Mouse (Mus musculus) kidney, embryonic 16.5 days (tissue): ENCODE measurements at regions not wholly inside any gene's neighbourhood (a gene's known extent, or its start where the extent isn't known, plus 50 kb on each side); places are given as distances from the start of the nearest gene placed in this dataset.

Experiments
- ATAC-seq: fragments of 200-750 bp; cut with Nextera tagmentation; 2 replicates; pipeline ENCODE4 v1.8.0; 2017; ENCODE audit warnings: moderate TSS enrichment; ENCODE audit not compliant: low FRiP score, low TSS enrichment
- H3K27ac ChIP-seq: fragments of 300-500 bp; sonication (generic); 2 replicates; pipeline ENCODE4 v1.5.1; 2014; ENCODE audit warnings: low read length
- H3K27me3 ChIP-seq: fragments of 300-500 bp; sonication (generic); 2 replicates; pipeline ENCODE4 v1.6.1; 2014; ENCODE audit warnings: low read length, control low read depth, mixed read lengths; ENCODE audit not compliant: insufficient read depth
- H3K36me3 ChIP-seq: fragments of 300-500 bp; sonication (generic); 2 replicates; pipeline ENCODE4 v1.6.1; 2014; ENCODE audit warnings: low read length, control low read depth, mixed read lengths; ENCODE audit not compliant: insufficient read depth
- H3K4me1 ChIP-seq: fragments of 300-500 bp; sonication (generic); 2 replicates; pipeline ENCODE4 v1.6.1; 2014; ENCODE audit warnings: low read length, control low read depth, mixed read lengths; ENCODE audit not compliant: insufficient read depth
- H3K4me2 ChIP-seq: fragments of 300-500 bp; sonication (generic); replicated peaks from 2 replicates; pipeline ENCODE4 v1.6.1; 2014; ENCODE audit warnings: low read depth, low read length
- H3K4me3 ChIP-seq: fragments of 300-500 bp; sonication (generic); 2 replicates; pipeline ENCODE4 v1.5.1; 2014; ENCODE audit warnings: mild to moderate bottlenecking, low read length
- H3K9ac ChIP-seq: fragments of 300-500 bp; sonication (generic); replicated peaks from 2 replicates; pipeline ENCODE4 v1.6.1; 2014; ENCODE audit warnings: low read length
- H3K9me3 ChIP-seq: fragments of 300-500 bp; sonication (generic); 2 replicates; pipeline ENCODE4 v1.6.1; 2016; ENCODE audit warnings: low read length, control low read depth
- WGBS: fragments of 180-500 bp; shearing (Covaris S2); extraction: QIAGEN DNeasy Blood & Tissue Kit; methylation state at CpG from one replicate; pipeline ENCODE4 v1.1.7; 2014; 5-methylcytosine and 5-hydroxymethylcytosine counted together

DNA sequence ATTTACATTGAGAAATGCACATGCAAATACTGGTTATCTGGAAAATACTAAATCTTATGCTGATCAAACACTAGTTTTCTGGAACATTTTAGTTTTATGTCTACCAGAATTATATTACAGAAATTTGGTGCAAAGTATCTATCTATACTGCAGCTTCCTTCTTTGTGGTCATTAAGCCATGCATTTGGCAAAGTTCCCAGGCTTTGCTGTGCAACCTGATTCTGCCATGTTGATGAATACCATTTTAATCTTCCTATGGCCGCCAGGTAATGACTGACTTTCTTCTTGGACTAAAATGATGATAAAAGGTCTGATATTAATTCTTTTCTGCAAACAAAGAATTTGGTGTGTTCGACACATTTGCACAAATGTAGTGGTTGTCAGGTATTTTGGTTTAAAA, 115.3 kb upstream of the Dock10 start:
- no peak overlapping the region for H3K27ac ChIP-seq
- ATAC-seq: no peak
- no peak overlapping the region for H3K9ac ChIP-seq
- no peaks in the 10 kb centered on the region for H3K4me1 ChIP-seq
- no peak overlapping the region for H3K4me3 ChIP-seq
- H3K27me3 ChIP-seq: no peaks in the 10 kb centered on the region
- no peaks in the 10 kb centered on the region for H3K36me3 ChIP-seq
- 78% methylated on average over 2 of the region's 2 CpGs for WGBS
- H3K4me2 ChIP-seq: no peak overlapping the region
- H3K9me3 ChIP-seq: no peaks in the 10 kb centered on the region

DNA sequence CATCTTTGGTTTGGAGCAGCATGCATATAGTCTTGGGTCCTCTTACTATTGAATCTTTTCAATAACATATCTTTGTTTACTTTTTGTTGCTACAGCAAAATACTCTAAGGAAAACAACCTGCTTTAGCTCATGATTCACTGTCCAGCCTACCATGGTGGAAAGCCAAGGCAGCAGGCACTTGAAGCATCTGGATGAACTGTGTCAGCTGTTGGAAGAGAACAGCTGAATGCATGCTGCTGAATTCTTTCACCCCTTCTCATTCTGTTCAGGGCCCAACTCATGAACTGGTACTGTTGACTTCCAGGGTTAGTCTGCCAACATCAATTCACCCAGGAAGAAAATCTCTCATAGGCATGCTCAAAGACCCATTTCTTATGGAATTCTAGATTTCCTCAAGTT, 110.5 kb upstream of the Dock10 start:
- ATAC-seq: no peak
- H3K9ac ChIP-seq: no peak overlapping the region

DNA sequence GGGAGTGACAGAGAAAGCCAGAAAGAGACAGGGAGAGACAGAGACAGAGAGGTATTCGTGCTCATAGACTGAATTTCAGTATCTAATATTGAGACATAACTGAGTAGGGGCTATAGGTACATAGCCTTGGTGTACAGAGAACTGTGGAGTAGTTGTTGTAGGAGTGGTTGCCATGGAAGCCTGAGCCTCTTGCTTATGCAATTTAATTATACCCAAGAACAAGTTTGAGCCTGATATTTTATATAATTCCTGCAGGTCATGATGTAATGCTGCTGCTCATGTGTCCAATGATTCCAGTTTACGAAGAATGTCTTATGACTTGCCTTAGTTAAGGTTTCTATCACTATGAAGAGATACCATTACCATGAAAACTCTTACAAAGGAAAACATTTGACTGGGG, 98.7 kb upstream of the Dock10 start:
- H3K9me3 ChIP-seq: no peaks in the 10 kb centered on the region
- WGBS: 82% methylated on average over 2 of the region's 2 CpGs
- no peaks in the 10 kb centered on the region for H3K27me3 ChIP-seq
- H3K36me3 ChIP-seq: no peaks in the 10 kb centered on the region
- no peak for ATAC-seq
- no peak overlapping the region for H3K4me3 ChIP-seq
- H3K27ac ChIP-seq: no peak overlapping the region
- no peak overlapping the region for H3K9ac ChIP-seq
- H3K4me2 ChIP-seq: no peak overlapping the region
- H3K4me1 ChIP-seq: peaks cover 9% of the 10 kb centered on the region

More for the DNA sequence above, 110.5 kb upstream of the Dock10 start:
- Histone ChIP-seq H3K9me3 (no peaks in the 10 kb centered on the region), H3K27ac (no peak overlapping the region), H3K4me1 (no peaks in the 10 kb centered on the region), H3K4me3 (no peak overlapping the region), H3K36me3 (no peaks in the 10 kb centered on the region), H3K4me2 (no peak overlapping the region), H3K27me3 (no peaks in the 10 kb centered on the region)

DNA sequence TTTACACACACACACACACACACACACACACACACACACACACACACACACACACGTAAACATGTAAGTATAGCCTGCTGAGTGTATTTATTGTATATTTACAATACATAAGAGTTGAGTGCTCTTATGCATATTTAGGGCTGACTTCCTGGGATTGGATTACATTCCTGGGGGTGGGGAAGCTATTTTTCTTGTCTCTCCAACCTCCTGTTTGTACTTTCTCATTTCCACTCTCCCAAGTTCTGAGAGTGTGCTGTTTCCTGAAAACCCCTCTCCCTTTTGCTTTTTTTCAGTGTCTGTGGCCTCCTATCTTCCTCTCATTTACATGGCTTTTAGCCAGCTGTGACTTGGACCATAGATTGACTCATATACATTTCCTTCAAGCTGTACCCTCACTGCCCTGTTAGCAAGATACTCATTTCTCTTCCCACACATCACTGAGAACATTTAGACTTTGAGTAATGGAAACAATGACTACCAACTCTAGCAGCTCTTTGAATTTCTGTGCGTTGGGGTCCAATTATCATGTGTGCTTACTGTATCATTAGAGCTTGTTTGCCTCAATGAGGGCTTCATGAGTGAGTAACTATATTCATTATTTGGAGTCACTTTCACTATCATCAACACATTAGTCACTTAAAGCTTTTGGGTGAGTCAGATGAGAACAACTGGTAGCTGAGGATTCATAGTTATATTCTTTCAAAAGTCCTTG, 96.8 kb upstream of the Dock10 start:
- no peak overlapping the region for H3K9ac ChIP-seq
- H3K27ac ChIP-seq: no peak overlapping the region

DNA sequence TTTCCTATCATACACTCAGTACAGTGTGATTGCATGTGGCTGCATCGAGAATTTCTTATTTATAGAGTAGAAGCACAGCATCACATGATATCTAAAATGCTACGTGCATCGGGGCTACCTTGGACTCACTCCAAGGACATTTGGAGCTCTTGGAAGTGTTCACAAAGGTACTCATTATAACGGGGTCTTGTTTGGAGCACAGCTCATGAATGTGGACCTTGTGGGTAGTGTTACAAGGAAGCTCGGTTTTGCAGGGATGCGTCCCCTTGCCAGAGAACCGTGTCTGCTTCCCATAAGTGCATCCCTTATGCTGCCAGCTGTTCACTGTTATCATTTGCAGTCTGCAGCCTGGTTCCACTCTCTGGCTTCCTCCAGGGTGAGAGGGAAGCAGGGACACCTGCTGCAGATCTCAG, 96.0 kb upstream of the Dock10 start:
- H3K4me2 ChIP-seq: 0 out of 2 replicates have a peak overlapping the region, but pooled peaks have one; percentile 6
- no peaks in the 10 kb centered on the region for H3K27me3 ChIP-seq
- no peak overlapping the region for H3K4me3 ChIP-seq
- H3K27ac ChIP-seq: no peak overlapping the region; the same call in 1 of the 2 replicates
- peak; percentile 73 for ATAC-seq
- no peak overlapping the region for H3K9ac ChIP-seq
- no peaks in the 10 kb centered on the region for H3K36me3 ChIP-seq
- H3K9me3 ChIP-seq: no peaks in the 10 kb centered on the region
- WGBS: 28% methylated on average over 7 of the region's 7 CpGs
- H3K4me1 ChIP-seq: peaks cover 9% of the 10 kb centered on the region

More for the DNA sequence above, 96.8 kb upstream of the Dock10 start:
- peaks cover 9% of the 10 kb centered on the region for H3K4me1 ChIP-seq
- WGBS: 50% methylated on average over 2 of the region's 2 CpGs
- H3K4me3 ChIP-seq: no peak overlapping the region
- no peaks in the 10 kb centered on the region for H3K9me3 ChIP-seq
- no peaks in the 10 kb centered on the region for H3K27me3 ChIP-seq
- H3K36me3 ChIP-seq: no peaks in the 10 kb centered on the region
- ATAC-seq: peak; percentile 42; the same call in 1 of the 2 replicates
- H3K4me2 ChIP-seq: no peak overlapping the region

DNA sequence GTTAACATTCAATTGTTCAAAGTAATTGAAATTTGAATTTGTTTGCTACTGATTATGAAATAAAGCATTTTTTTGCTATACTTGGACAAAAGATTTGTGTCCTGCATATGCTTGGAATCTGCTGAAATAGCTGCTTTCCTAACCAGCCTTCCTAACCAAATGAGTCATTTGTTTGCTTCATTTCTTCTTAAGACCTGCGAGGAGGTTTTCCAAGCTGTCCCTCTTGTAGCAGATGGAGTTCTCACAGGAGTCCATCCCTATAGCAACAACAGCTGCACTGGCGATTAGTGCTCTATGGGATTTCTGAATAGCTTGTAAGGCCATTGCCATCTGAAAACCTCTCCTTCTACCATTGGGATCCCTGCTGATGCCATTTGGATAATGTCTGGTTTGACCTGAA, 94.4 kb upstream of the Dock10 start:
- H3K27ac ChIP-seq: no peak overlapping the region
- no peak overlapping the region for H3K4me2 ChIP-seq
- H3K4me1 ChIP-seq: peaks cover 9% of the 10 kb centered on the region
- H3K4me3 ChIP-seq: no peak overlapping the region
- no peaks in the 10 kb centered on the region for H3K9me3 ChIP-seq
- no peak for ATAC-seq
- no peaks in the 10 kb centered on the region for H3K27me3 ChIP-seq
- H3K36me3 ChIP-seq: no peaks in the 10 kb centered on the region
- WGBS: 68% methylated on average over 2 of the region's 2 CpGs
- H3K9ac ChIP-seq: no peak overlapping the region

DNA sequence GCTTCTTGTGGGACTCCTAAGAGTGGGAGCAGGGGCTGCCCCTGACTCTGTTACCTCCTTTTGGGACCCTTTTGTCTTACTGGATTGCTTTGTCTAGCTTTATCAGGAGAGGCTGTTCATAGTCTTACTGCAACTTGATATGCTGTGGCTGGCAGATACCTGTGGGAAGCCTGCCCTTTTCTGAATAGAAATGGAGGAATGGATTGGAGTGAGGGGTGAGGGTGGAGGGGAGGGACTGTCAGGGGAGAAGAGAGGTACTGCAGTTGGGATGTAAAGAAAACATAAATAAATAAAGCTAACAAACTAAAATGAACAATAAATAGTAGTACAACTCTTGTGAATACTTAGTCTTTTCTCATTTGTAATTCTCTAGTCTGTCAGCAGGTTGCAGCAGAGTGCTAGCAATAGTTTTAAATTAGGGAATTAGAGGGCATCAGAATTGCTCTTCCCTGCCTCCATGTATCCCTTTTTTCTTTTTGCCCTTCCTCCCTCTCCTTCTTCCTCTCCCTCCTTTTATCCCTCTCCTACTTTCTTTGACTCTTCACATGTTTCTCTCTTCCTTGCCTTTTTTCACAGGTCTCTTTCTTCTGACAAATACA, 72.0 kb upstream of the Dock10 start:
- ATAC-seq: no peak
- Histone ChIP-seq H3K27ac (no peak overlapping the region), H3K4me3 (no peak overlapping the region), H3K9ac (no peak overlapping the region), H3K4me1 (no peaks in the 10 kb centered on the region), H3K36me3 (no peaks in the 10 kb centered on the region), H3K4me2 (no peak overlapping the region), H3K9me3 (no peaks in the 10 kb centered on the region), H3K27me3 (no peaks in the 10 kb centered on the region)

DNA sequence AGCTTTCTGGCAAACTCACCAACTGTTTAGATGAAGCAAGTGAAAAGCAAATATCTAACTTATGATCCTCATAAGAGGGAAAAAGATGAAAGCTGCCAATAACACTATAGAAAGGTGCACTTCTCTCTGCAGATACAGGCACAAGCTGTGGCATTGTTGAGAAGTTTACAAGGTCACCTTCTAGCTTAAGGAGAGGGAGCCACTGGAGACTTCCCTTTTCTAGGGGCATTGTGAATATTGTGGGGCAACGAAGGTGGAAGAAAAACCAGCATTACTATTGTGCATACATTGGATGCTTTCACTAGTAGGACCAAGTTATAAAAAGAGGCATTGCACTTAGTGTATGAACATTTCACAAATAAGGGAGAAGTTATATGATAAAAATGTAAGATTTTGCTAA, 68.1 kb upstream of the Dock10 start:
- no peaks in the 10 kb centered on the region for H3K36me3 ChIP-seq
- H3K27me3 ChIP-seq: no peaks in the 10 kb centered on the region
- WGBS: 88% methylated on average over 1 of the region's 1 CpGs
- H3K4me1 ChIP-seq: no peaks in the 10 kb centered on the region
- ATAC-seq: no peak
- H3K9ac ChIP-seq: no peak overlapping the region
- H3K9me3 ChIP-seq: no peaks in the 10 kb centered on the region
- no peak overlapping the region for H3K4me2 ChIP-seq
- H3K27ac ChIP-seq: no peak overlapping the region
- no peak overlapping the region for H3K4me3 ChIP-seq

DNA sequence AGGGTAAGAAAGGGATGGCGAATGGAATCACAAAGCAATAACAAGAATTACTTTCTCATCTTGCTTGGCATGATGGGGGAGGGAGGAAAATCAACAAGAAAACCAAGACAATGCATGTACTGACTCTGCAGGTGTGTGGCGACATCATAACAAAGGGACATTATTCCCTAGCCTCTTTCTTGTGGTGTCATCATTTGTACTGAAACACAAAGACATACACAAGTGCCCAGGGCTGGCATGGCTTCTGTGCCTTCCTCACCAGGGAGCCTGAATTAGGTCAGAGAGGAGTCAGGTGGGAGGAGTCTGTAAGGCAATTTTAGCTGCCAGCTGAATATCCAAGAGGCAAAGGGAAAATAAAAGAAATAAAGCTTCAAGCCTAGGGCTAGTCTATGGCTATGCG, 65.6 kb upstream of the Dock10 start:
- no peaks in the 10 kb centered on the region for H3K27me3 ChIP-seq
- no peak overlapping the region for H3K27ac ChIP-seq
- H3K4me1 ChIP-seq: no peaks in the 10 kb centered on the region
- no peak for ATAC-seq
- H3K4me3 ChIP-seq: no peak overlapping the region
- H3K4me2 ChIP-seq: no peak overlapping the region
- WGBS: 89% methylated on average over 3 of the region's 3 CpGs
- H3K36me3 ChIP-seq: no peaks in the 10 kb centered on the region
- H3K9me3 ChIP-seq: no peaks in the 10 kb centered on the region
- H3K9ac ChIP-seq: no peak overlapping the region

DNA sequence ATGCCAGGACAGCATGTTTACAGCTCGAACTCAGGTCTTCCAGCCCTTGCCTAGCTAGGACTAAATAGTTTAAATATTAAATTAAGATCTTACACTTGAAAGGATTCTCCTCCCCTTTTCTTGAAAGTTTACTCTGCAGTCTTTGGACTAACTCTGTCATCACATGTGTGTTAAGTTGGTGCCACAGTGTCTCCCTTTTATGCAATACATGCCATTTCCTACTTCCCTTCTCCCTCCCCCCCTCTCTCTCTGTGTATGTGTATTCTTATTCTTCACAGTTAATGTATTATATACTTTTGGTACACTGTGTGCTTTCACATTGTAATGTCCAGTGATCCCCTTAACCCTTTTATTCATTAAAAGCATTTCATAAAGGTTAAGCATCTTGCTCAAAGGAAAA, 63.9 kb upstream of the Dock10 start:
- no peak overlapping the region for H3K4me3 ChIP-seq
- H3K4me1 ChIP-seq: no peaks in the 10 kb centered on the region
- no peak overlapping the region for H3K27ac ChIP-seq
- H3K4me2 ChIP-seq: no peak overlapping the region
- H3K36me3 ChIP-seq: no peaks in the 10 kb centered on the region
- no peak overlapping the region for H3K9ac ChIP-seq
- H3K9me3 ChIP-seq: no peaks in the 10 kb centered on the region
- no peak for ATAC-seq
- H3K27me3 ChIP-seq: no peaks in the 10 kb centered on the region
- WGBS: 65% methylated on average over 1 of the region's 1 CpGs
